Mouse (Mus musculus) common myeloid progenitor, adult 5-6 weeks (primary cell): ENCODE data around the gene Fer1l5. TPM values are rescaled to one million over a fixed set of nuclear protein-coding genes. Genes with fewer than 3 reads are reported as not detected.

Experiments used
- ATAC-seq: replicated peaks from 2 replicates; pipeline ENCODE4 v1.8.0; 2016; ENCODE audit warnings: low read depth, mild to moderate bottlenecking, moderate TSS enrichment, inconsistent platforms; ENCODE audit not compliant: poor library complexity, severe bottlenecking
- total RNA-seq: library from RNA; stranded (forward); fragments of 200-1000, 187-1606 nt; gene quantifications from 2 replicates; pipeline ENCODE4 v1.2.3, GENCODE M21; 2017

The Fer1l5 gene
- total RNA-seq, 1 experiment from 2014 or later: not detected

- ATAC-seq: no peak
Observed at GRCm38 (mm10) chr1:36404531-36404930, 32.4 kb downstream of the Fer1l5 start.

GRCm38 (mm10) chr1:36429511-36429910, 57.4 kb downstream of the Fer1l5 start:
- no peak for ATAC-seq

- ATAC-seq: no peak
Observed at GRCm38 (mm10) chr1:36432999-36433398, 60.9 kb downstream of the Fer1l5 start.

GRCm38 (mm10) chr1:36433616-36434015, 61.5 kb downstream of the Fer1l5 start:
- no peak for ATAC-seq

GRCm38 (mm10) chr1:36435071-36435470, 63.0 kb downstream of the Fer1l5 start:
- ATAC-seq: no peak

- ATAC-seq: no peak
Observed at GRCm38 (mm10) chr1:36436515-36436914, 64.4 kb downstream of the Fer1l5 start.

- ATAC-seq: 0 out of 2 replicates have a peak, but pooled peaks have one; percentile 22
Observed at GRCm38 (mm10) chr1:36437223-36437622, 65.1 kb downstream of the Fer1l5 start.

- no peak for ATAC-seq
Observed at GRCm38 (mm10) chr1:36441101-36441500, 69.0 kb downstream of the Fer1l5 start.

GRCm38 (mm10) chr1:36444471-36445464, 72.7 kb downstream of the Fer1l5 start, which contains the start of gene Lman2l:
TSS of gene Lman2l (minus strand) at chr1:36445271.
- peak; percentile 100 for ATAC-seq

GRCm38 (mm10) chr1:36445508-36445907, 73.4 kb downstream of the Fer1l5 start:
- no peak for ATAC-seq

- ATAC-seq: peak; percentile 27
Observed at GRCm38 (mm10) chr1:36446106-36446824, 74.2 kb downstream of the Fer1l5 start.

GRCm38 (mm10) chr1:36446841-36447240, 74.8 kb downstream of the Fer1l5 start:
- ATAC-seq: no peak

GRCm38 (mm10) chr1:36454055-36454815, 82.1 kb downstream of the Fer1l5 start:
- ATAC-seq: no peak

GRCm38 (mm10) chr1:36457388-36458014, 85.4 kb downstream of the Fer1l5 start:
- 0 out of 2 replicates have a peak, but pooled peaks have one; percentile 15 for ATAC-seq

- peak; percentile 50 for ATAC-seq
Observed at GRCm38 (mm10) chr1:36458169-36458568, 86.1 kb downstream of the Fer1l5 start.

GRCm38 (mm10) chr1:36461829-36462228, 89.7 kb downstream of the Fer1l5 start:
- ATAC-seq: peak; percentile 87

- no peak for ATAC-seq
Observed at GRCm38 (mm10) chr1:36465641-36466160, 93.6 kb downstream of the Fer1l5 start.

- no peak for ATAC-seq
Observed at GRCm38 (mm10) chr1:36467446-36467845, 95.4 kb downstream of the Fer1l5 start.

- ATAC-seq: no peak
Observed at GRCm38 (mm10) chr1:36469811-36470444, 97.8 kb downstream of the Fer1l5 start.
